10 mouse cellular contexts compared by ENCODE assay signal in the genomic region with DNA sequence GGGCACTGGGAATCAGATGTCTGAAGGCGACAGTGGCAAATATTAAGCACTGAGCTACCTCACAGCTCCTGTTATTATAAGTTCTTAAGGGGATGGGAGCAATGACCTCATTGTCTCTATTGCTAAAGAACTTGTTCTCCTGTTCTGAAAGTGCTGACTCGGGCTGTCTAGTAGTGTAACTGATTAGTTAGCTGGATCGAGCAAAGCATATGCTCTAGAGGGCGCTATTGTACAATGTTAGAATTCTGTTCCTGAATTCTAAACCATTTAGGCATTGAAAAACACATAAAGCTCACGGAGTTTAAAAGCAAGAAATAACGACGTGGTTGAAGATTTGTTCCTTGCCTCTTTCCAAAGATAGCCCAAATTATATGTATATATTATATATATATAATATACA. TPM values are rescaled to one million over a fixed set of nuclear protein-coding genes. Genes with fewer than 3 reads are reported as not detected.
A peak's percentile ranks its signal among the peaks of the same experiment; 100 is the strongest.
DNase-seq lines count a peak whose midpoint lies in the region; ATAC-seq and TF ChIP-seq lines count a peak whose summit lies in the region.
"Had no signal": no experiment of that assay in that cellular context is flagged by ENCODE, and none has a peak within 500 bp of the region (broad histone marks: within the 10 kb centered on the region; RNA-seq: fewer than 3 reads in every experiment).

No protein-coding gene starts in this region.

- H3K79me2 ChIP-seq in heart, adult 2 months (replicated peaks; ENCODE audit: control insufficient read depth, insufficient read depth, low read length): no peaks in the 10 kb centered on the region

- intact Hi-C loops in heart, adult 2 months (cut with DNase I): no loop called here

- WGBS in heart, adult 2 months: 25% methylated on average over 7 of the region's 7 CpGs

- no peak for TF ChIP-seq EP300 in heart, adult 2 months (IDR thresholded peaks at IDR 0.05; ENCODE audit: insufficient read depth, low read depth, low read length)

- no peak overlapping the region for H3K9ac ChIP-seq in heart, adult 2 months (ENCODE audit: low read depth, low read length)

- TF ChIP-seq POLR2A in heart, adult 2 months (IDR thresholded peaks at IDR 0.05; ENCODE audit: insufficient read depth, low read depth, low read length): no peak

- H3K4me3 ChIP-seq in heart, adult 2 months: no peak overlapping the region

- no peaks in the 10 kb centered on the region for H3K27me3 ChIP-seq in heart, adult 2 months (ENCODE audit: control insufficient read depth, insufficient read depth, low read length)

- ATAC-seq in erythroblast, adult 5-6 weeks (replicated peaks; ENCODE audit: low FRiP score, poor library complexity, severe bottlenecking): no peak

- TF ChIP-seq CTCF in heart, adult 2 months (IDR thresholded peaks at IDR 0.05): peak; percentile 58

- no peak overlapping the region for H3K27ac ChIP-seq in heart, adult 2 months

- DNase-seq in heart, adult 2 months: no peak
- DNase-seq in heart, adult 9 months (ENCODE audit: low spot score in 2 of 2): no peak
- peak; percentile 4 for DNase-seq in urinary bladder, postnatal 25 days (ENCODE audit: low spot score)
- DNase-seq in urinary bladder, postnatal 4 days (ENCODE audit: low spot score in 2 of 2): no peak
- DNase-seq in embryo, embryonic 10 days (ENCODE audit: low spot score): peak; percentile 79
- DNase-seq in kidney, postnatal 36 days: peak; percentile 42 to 44
- peak; percentile 23 to 61 for DNase-seq in right cerebral cortex, adult 2 months (ENCODE audit: low spot score in 2 of 2)

- H3K4me1 ChIP-seq in heart, adult 2 months (ENCODE audit: control insufficient read depth, insufficient read depth, low read length): no peaks in the 10 kb centered on the region

- no peaks in the 10 kb centered on the region for H3K36me3 ChIP-seq in heart, adult 2 months (ENCODE audit: control insufficient read depth, insufficient read depth, low read length)

RNA-seq across cellular contexts. Expression of a gene that starts 20.3 kb away (rescaled TPM):
- not detected for total RNA-seq in heart, adult 2 months (2021)
- polyA plus RNA-seq in heart, adult 2 months (2012; rRNA removed): not detected in 2 replicates
- not detected in 2 replicates for total RNA-seq in erythroblast, adult 5-6 weeks (2015; ENCODE audit: low replicate concordance)
- not detected in 2 replicates for total RNA-seq in erythroblast, adult 5-6 weeks (2017; ENCODE audit: low replicate concordance)
- total RNA-seq: adrenal gland, adult 18-20 months; layer of hippocampus, postnatal 25 days had no signal

Comparison
In these comparisons a context has a peak if more than half of its experiments do, and no peak if none do; other contexts are left out.
1. DNase-seq: peak in urinary bladder, postnatal 25 days (single experiment), embryo, embryonic 10 days (single experiment), kidney, postnatal 36 days (2 of 2) and right cerebral cortex, adult 2 months (2 of 2); none in heart, adult 2 months (0 of 2), heart, adult 9 months (0 of 2) and urinary bladder, postnatal 4 days (0 of 2).